Mouse (Mus musculus) brain, embryonic 14.5 days (tissue): ENCODE measurements around the gene Mprip. TPM values are rescaled to one million over a fixed set of nuclear protein-coding genes. Genes with fewer than 3 reads are reported as not detected.
"Not testable (repeated sequence)": the region's sequence is repeated elsewhere in the genome, so short reads cannot be mapped to it uniquely, and the experiment has no call there.

Experiments
- DNase-seq: peaks from one replicate; pipeline ENCODE4 v3.0.0-alpha.2; 2011; ENCODE audit warnings: low read depth
- CTCF ChIP-seq: fragments of 200-500 bp; IDR thresholded peaks from 2 replicates; pipeline ENCODE4 v1.5.1; 2012; ENCODE audit warnings: inconsistent platforms, mild to moderate bottlenecking, moderate library complexity, borderline replicate concordance; ENCODE audit not compliant: insufficient read depth, insufficient read length; ENCODE audit errors: extremely low read depth
- POLR2A ChIP-seq: fragments of 200-500 bp; IDR thresholded peaks from 2 replicates; pipeline ENCODE4 v1.6.1; 2012; ENCODE audit warnings: mild to moderate bottlenecking, inconsistent platforms, borderline replicate concordance; ENCODE audit not compliant: poor library complexity, insufficient read depth, insufficient read length, severe bottlenecking; ENCODE audit errors: extremely low read depth
- polyA plus RNA-seq: library from polyadenylated mRNA; depleted of rRNA; stranded (reverse); fragments of >200 nt; gene quantifications from 2 replicates; pipeline ENCODE4 v1.2.3, GENCODE M21; 2012

Gene Mprip
- polyA plus RNA-seq, 1 experiment = 146 TPM

- DNase-seq = no peak
- no peak for TF ChIP-seq CTCF
- no peak for TF ChIP-seq POLR2A
Measured at GRCm38 (mm10) chr11:59731821-59732220, 70.7 kb downstream of the Mprip start.

DNA sequence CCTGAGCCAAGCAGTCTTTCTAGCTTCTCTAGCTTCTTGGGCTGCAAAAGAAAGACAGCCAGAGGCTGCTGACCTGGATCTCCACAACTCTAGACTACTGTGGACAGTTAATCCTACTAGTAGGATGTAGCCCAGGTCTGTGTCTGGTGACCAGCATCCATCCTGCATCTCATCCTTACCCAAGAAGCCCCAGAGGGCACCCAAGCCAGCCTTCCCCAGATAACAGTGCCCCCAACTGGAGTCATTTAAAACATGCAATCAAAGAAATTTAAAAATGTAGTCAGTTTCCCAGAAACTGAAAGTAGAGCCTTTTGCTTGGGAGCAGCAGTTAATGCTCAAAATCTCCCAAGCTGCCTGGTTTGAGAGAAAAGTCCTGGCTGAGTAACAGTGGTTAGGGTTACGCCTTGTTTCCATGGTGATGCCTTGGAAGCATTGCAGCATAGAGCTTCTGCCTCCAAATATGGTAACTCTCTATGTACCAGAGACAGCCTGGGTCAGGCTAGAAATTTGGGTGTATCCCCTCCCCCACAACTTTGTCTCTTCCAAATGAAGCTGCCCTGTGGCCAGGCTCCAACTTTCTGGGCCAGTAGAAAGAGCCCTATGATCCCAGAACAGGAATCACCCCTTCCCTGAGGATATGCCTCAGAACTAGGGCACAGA, 71.4 kb downstream of the Mprip start:
- TF ChIP-seq POLR2A = no peak
- TF ChIP-seq CTCF = no peak
- DNase-seq = peak; percentile 44

DNA sequence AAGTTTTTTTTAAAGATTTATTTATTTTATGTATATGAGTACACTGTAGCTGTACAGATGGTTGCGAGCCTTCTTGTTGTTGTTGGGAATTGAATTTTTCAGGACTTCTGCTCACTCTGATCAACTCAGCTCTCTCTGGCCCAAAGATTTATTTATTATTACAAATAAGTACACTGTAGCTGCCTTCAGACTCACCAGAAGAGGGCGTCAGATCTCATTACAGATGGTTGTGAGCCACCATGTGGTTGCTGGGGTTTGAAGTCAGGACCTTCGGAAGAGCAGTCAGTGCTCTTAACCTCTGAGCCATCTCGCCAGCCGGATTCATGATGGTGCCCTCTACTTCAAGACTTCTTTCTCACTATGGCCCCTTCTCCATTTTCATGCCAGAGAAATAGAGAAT, 72.5 kb downstream of the Mprip start:
- not testable (repeated sequence) for DNase-seq

GRCm38 (mm10) chr11:59734335-59734734, 73.2 kb downstream of the Mprip start:
- TF ChIP-seq CTCF (no peak), POLR2A (no peak)
- no peak for DNase-seq

DNA sequence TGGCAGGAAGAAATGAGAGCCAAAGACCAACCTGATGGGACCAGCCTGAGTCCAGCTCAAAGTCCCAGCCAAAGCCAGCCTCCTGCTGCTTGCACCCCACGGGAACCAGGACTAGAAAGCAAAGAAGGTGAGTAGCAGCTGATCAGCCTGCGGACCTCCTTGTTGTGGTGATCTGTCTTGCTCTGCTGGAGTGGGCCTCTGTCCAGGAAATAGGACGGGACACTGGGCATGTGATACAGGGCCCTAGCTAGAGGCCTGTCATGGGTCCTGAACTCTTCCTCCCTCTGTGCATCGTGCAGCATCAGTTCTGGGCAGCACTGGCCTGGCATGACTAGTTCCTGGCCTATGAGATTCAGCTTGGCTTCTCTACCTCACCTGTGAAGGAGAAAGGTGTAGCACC, 74.8 kb downstream of the Mprip start:
- DNase-seq = not testable (repeated sequence)

DNA sequence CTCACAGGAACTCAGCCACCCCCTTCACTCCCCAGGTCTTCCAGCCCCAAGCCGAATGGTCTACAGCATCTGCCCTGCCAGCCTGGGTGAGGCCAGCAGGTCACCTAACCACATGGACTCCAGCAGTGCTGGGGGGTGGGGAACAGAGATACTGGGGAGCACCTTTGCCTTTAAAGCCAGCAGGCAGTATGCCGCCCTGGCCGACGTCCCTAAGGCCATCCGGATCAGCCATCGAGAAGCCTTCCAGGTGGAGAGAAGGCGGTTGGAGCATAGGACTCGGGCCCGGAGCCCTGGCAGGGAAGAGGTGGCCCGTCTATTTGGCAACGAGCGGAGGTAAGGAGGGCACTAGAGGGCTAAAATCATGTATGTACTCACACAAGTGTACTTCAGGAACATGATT, 76.1 kb downstream of the Mprip start:
- DNase-seq = no peak
- TF ChIP-seq POLR2A (no peak), CTCF (no peak)

DNA sequence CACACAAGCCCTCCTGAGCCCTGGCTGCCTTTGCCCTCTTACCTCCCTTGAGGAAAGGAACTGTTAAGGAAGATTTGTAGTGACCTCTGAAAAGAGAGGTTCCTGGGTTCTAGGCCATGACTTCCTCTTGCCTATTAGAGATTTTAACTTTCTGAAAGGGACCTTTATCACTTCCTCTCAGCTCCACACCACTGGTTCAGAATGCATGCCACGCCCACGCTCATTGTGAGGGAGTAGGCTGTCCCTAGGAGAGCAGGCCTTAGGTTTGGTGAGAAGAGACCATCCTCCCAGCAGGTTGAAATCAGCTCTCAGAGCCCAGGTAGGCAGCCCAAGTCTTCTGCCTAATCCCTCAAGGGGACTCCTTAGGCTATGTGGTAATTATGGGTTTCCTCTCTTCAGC, 78.9 kb downstream of the Mprip start:
- DNase-seq = no peak
- TF ChIP-seq POLR2A = no peak
- TF ChIP-seq CTCF = no peak

DNA sequence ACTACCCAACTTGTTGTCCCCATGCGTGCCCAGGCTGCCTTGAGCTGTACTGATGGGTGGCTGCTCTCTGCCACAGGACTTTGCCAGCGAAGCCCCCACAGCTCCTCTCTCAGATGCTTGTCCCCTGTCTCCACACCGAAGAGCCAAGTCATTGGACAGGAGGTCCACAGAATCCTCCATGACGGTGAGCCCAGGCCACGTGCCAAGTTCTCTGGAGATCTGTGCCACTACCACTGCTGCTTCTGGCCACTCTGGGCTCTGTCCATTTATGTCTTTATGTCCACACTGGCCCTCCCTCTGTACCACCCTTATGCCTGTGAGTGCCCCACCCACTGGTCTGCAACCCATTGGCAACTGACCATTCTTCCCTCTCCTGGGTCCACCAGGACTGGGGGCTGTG, 80.8 kb downstream of the Mprip start:
- DNase-seq = no peak
- TF ChIP-seq CTCF = no peak
- TF ChIP-seq POLR2A = no peak

DNA sequence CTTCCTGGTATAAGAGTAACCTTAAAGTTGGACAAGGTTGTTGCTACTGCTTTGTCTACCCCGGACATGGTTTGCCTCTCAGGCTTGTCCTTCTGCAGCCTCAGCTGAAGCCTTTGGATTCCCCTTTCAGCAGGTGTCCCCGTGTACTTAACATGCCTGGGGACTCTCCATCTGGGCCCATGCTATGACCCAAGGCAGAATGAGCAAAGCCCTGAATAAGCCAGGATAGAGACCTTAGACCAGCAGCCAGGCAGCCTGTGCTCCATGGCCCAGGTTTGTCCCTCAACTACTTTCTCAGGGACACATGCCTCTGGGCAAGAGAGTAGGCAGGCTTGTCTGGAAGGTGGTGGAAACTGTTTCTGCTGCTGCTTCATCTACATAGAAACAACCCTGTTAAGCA, 82.2 kb downstream of the Mprip start:
- DNase-seq = no peak
- TF ChIP-seq POLR2A (no peak), CTCF (no peak)

- TF ChIP-seq CTCF = no peak
- TF ChIP-seq POLR2A = no peak
- no peak for DNase-seq
Measured at GRCm38 (mm10) chr11:59743712-59744111, 82.6 kb downstream of the Mprip start.

DNA sequence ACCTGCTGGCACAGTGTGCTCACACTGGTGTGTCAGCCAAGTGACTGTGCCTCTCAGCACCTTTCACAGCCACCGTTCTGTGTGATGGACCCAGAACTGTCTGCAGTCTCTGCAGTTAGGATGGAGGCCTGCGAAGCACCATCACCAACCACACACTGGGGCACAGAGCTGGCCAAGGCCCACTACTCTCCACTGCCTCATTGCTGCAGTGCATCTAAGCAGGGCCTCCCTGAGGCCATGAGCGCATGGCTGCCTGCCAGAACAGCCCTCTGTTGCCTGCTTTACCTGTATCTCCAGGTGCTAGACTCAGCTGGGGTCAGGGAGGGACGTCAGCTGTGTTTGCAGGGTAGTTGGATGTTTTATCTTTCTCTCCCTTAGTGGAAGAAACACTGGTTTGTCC, 83.3 kb downstream of the Mprip start:
- TF ChIP-seq CTCF = no peak
- no peak for TF ChIP-seq POLR2A
- no peak for DNase-seq

- no peak for DNase-seq
- TF ChIP-seq POLR2A = no peak
- no peak for TF ChIP-seq CTCF
Measured at GRCm38 (mm10) chr11:59745851-59746250, 84.7 kb downstream of the Mprip start.

GRCm38 (mm10) chr11:59746614-59747013, 85.5 kb downstream of the Mprip start:
- DNase-seq = peak; percentile 67
- TF ChIP-seq POLR2A = no peak
- TF ChIP-seq CTCF = peak; percentile 62; the same call in 1 of the 2 replicates
